Mouse (Mus musculus) neural tube, embryonic 13.5 days (tissue): Measurements from ENCODE around the gene Ttyh2. TPM values are rescaled to one million over a fixed set of nuclear protein-coding genes. Genes with fewer than 3 reads are reported as not detected.
A peak's percentile ranks its signal among the peaks of the same experiment; 100 is the strongest.

Experiments
- ATAC-seq: fragments of 200-750 bp; cut with Nextera tagmentation; 2 replicates; pipeline ENCODE4 v1.8.0; 2017; ENCODE audit warnings: low read depth, mild to moderate bottlenecking, moderate TSS enrichment, moderate library complexity
- H3K27ac ChIP-seq: fragments of 300-500 bp; sonication (generic); replicated peaks from 2 replicates; pipeline ENCODE4 v1.5.1; 2015; ENCODE audit warnings: moderate library complexity, mild to moderate bottlenecking, inconsistent platforms
- H3K27me3 ChIP-seq: fragments of 300-500 bp; sonication (generic); 2 replicates; pipeline ENCODE4 v1.6.1; 2015; ENCODE audit warnings: mild to moderate bottlenecking, inconsistent platforms
- H3K36me3 ChIP-seq: fragments of 300-500 bp; sonication (generic); 2 replicates; pipeline ENCODE4 v1.6.1; 2015; ENCODE audit warnings: mild to moderate bottlenecking, inconsistent platforms
- H3K4me1 ChIP-seq: fragments of 300-500 bp; sonication (generic); replicated peaks from 2 replicates; pipeline ENCODE4 v1.6.1; 2015; ENCODE audit warnings: inconsistent platforms
- H3K4me2 ChIP-seq: fragments of 300-500 bp; sonication (generic); 2 replicates; pipeline ENCODE4 v1.6.1; 2015; ENCODE audit warnings: inconsistent platforms, mild to moderate bottlenecking, moderate library complexity
- H3K4me3 ChIP-seq: fragments of 300-500 bp; sonication (generic); 2 replicates; pipeline ENCODE4 v1.5.1; 2015; ENCODE audit warnings: mild to moderate bottlenecking, inconsistent platforms
- H3K9ac ChIP-seq: fragments of 300-500 bp; sonication (generic); 2 replicates; pipeline ENCODE4 v1.6.1; 2015; ENCODE audit warnings: moderate library complexity, mild to moderate bottlenecking, inconsistent platforms
- H3K9me3 ChIP-seq: fragments of 300-500 bp; sonication (generic); 2 replicates; pipeline ENCODE4 v1.6.1; 2016; ENCODE audit warnings: inconsistent platforms
- WGBS: fragments of 180-500 bp; shearing (Covaris S2); methylation state at CpG from one replicate; pipeline ENCODE4 v1.1.7; 2015; 5-methylcytosine and 5-hydroxymethylcytosine counted together
- polyA plus RNA-seq: library from polyadenylated mRNA; unstranded; fragments of >200 nt; fragmentation: Nextera tagmentation; extraction: Ambion mirVana; gene quantifications from 2 replicates; pipeline ENCODE4 v1.2.1, GENCODE M21; 2015

Ttyh2 gene
- polyA plus RNA-seq, 1 experiment from 2014 or later: 38.8 TPM

DNA sequence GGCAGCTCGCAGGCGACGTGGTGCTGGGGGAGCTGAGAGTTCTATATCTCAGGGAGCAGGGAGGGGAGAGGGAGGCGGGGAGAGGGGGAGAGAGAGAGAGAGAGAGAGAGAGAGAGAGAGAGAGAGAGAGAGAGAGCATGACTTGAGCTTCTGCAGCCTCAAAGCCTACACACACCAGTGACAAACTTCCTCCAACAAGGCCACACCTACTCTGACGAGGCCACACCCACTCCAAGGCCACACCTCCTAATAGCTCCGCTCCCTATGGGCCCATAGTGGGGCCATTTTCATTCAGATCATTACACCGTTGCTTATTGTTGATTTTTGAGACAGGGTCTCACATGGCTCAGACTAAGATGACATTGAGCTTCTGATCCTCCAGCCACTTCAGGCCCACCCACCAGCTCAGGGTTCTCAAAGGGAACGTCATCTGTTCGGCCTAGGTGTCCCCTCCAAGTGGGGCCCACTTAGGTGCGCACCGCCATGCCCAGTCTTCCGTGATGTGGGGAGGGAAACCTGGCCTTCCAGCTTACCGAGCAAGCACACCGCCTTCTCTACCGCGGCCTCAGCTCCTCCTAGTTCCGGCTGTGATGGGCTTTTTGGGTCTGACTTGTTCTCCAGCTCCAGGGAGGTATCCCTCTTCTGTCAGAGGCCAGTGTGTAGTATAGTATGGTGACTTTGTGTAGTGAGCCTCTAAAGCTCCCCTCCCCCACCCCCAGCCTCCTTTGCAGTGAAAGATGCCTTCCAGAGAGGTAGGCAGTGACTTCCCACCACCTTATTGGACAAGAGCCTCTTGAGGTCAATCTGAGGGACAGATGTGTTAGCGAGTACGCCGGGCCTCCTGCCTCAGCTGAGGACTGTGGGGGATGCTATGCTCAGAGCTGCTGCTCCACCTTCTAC lies 8.7 kb downstream of the Ttyh2 start:
- H3K4me2 ChIP-seq: no peak overlapping the region
- no peaks in the 10 kb centered on the region for H3K36me3 ChIP-seq
- no peak for ATAC-seq
- H3K9me3 ChIP-seq: no peaks in the 10 kb centered on the region
- no peak overlapping the region for H3K9ac ChIP-seq
- no peak overlapping the region for H3K27ac ChIP-seq
- 73% methylated on average over 20 of the region's 20 CpGs for WGBS
- no peak overlapping the region for H3K4me3 ChIP-seq
- no peaks in the 10 kb centered on the region for H3K27me3 ChIP-seq
- H3K4me1 ChIP-seq: peaks cover 40% of the 10 kb centered on the region

GRCm38 (mm10) chr11:114684627-114685373 lies 9.6 kb downstream of the Ttyh2 start:
- ATAC-seq: no peak
- Histone ChIP-seq H3K9ac (no peak overlapping the region), H3K4me2 (no peak overlapping the region), H3K4me1 (peaks cover 32% of the 10 kb centered on the region), H3K36me3 (0 out of 2 replicates have a peak, but pooled peaks cover 1% of the 10 kb centered on the region), H3K27ac (no peak overlapping the region), H3K4me3 (no peak overlapping the region), H3K27me3 (no peaks in the 10 kb centered on the region), H3K9me3 (no peaks in the 10 kb centered on the region)
- 66% methylated on average over 14 of the region's 14 CpGs for WGBS

DNA sequence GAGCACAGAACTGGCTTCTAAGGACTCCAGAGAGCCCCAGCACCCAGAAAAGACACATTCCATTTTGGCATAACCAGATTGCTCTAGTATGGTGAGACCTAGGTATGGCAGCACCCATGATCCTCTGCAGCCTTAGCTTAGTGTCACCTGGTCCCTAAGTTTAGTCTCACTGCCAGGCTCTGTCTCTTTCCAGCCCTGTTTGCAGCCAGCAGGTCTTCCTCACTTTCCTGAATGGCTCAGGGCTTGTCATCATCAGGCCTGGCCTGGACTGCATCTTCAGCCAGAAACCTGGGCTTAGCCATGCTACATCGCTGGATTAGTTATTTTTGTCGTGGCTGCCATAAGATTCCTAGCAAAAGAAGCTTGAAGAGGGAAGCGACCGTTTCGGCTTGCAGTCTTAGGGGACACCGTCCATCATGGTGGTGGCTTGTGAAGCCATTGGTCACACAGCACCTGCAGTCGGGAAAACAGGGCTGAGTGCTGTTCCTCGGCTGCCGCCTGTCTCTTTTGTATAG lies 10.4 kb downstream of the Ttyh2 start:
- Histone ChIP-seq H3K4me3 (no peak overlapping the region), H3K9ac (no peak overlapping the region), H3K27ac (0 out of 2 replicates have a peak overlapping the region, but pooled peaks have one; percentile 18), H3K9me3 (no peaks in the 10 kb centered on the region), H3K36me3 (0 out of 2 replicates have a peak, but pooled peaks cover 6% of the 10 kb centered on the region), H3K27me3 (no peaks in the 10 kb centered on the region), H3K4me2 (no peak overlapping the region), H3K4me1 (peaks cover 24% of the 10 kb centered on the region)
- no peak for ATAC-seq
- WGBS: 72% methylated on average over 9 of the region's 9 CpGs

DNA sequence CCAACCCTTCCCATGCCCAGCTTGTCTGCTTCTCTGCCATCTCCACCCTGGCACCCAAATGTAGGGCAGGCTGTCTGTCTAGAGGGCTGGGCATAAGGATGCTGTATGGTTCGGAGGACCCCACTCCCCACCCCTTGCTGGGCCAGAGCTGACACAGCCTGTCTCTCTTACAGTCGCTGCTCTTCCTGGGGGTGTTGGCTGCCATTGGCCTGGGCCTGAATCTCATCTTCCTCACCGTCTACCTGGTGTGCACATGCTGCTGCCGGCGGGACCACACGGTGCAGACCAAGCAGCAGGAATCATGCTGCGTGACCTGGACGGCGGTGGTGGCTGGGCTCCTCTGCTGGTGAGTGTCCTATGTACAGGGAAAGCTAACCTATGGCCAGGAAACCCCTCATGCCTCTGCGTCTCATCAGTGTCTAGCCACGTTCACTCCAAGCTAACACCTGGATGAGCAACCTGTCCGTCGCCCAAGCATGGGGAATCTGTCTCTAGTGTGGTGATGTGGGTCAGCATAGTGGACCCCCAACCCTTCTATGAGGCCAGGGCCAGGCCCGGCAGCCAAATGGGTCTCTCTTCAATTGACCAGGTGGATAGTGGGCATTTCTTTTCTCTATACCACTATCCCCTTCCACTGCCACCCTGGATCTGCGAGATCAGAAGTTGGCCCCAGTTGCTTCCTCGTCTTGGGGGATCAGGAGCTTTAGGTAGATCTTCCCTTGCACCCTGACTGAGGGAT lies 11.2 kb downstream of the Ttyh2 start:
- H3K27ac ChIP-seq: no peak overlapping the region
- WGBS: 93% methylated on average over 16 of the region's 16 CpGs
- H3K27me3 ChIP-seq: no peaks in the 10 kb centered on the region
- no peak for ATAC-seq
- peaks cover 18% of the 10 kb centered on the region for H3K4me1 ChIP-seq
- H3K9me3 ChIP-seq: no peaks in the 10 kb centered on the region
- 0 out of 2 replicates have a peak overlapping the region, but pooled peaks have one; percentile 8 for H3K9ac ChIP-seq
- no peak overlapping the region for H3K4me2 ChIP-seq
- H3K4me3 ChIP-seq: no peak overlapping the region
- H3K36me3 ChIP-seq: 0 out of 2 replicates have a peak, but pooled peaks cover 6% of the 10 kb centered on the region

GRCm38 (mm10) chr11:114687574-114688188 lies 12.4 kb downstream of the Ttyh2 start:
- peak overlapping the region; percentile 49; the same call in 1 of the 2 replicates for H3K27ac ChIP-seq
- 0 out of 2 replicates have a peak, but pooled peaks have one; percentile 34 for ATAC-seq
- 0 out of 2 replicates have a peak, but pooled peaks cover 6% of the 10 kb centered on the region for H3K36me3 ChIP-seq
- 56% methylated on average over 9 of the region's 10 CpGs for WGBS
- peaks cover 28% of the 10 kb centered on the region for H3K4me1 ChIP-seq
- no peak overlapping the region for H3K4me3 ChIP-seq
- no peaks in the 10 kb centered on the region for H3K27me3 ChIP-seq
- H3K4me2 ChIP-seq: no peak overlapping the region
- H3K9me3 ChIP-seq: no peaks in the 10 kb centered on the region
- H3K9ac ChIP-seq: no peak overlapping the region

DNA sequence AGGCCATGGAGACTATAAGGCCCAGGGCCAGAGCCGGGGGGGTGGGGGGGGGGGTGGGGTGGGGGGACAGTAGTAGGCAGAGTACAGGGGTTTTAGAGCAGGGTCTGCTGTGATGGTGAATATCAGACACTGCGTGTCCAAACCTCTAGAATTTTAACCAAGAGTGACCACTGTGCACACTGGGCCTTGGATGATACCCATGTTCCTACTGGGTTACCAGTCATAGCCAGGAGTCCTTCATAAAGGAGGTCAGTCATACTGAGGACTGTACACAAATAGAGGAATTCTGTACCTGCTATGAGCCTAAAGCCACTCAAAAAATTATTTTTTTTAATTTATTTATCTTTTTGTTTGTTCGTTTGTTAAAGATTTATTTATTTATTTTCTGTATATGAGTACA lies 13.5 kb downstream of the Ttyh2 start:
- no peak overlapping the region for H3K9ac ChIP-seq
- no peak for ATAC-seq
- H3K27me3 ChIP-seq: no peaks in the 10 kb centered on the region
- H3K27ac ChIP-seq: no peak overlapping the region
- H3K4me3 ChIP-seq: no peak overlapping the region
- H3K36me3 ChIP-seq: peaks cover 6% of the 10 kb centered on the region; the same call in 1 of the 2 replicates
- peaks cover 28% of the 10 kb centered on the region for H3K4me1 ChIP-seq
- no peaks in the 10 kb centered on the region for H3K9me3 ChIP-seq
- WGBS: 92% methylated on average over 2 of the region's 3 CpGs
- H3K4me2 ChIP-seq: no peak overlapping the region

DNA sequence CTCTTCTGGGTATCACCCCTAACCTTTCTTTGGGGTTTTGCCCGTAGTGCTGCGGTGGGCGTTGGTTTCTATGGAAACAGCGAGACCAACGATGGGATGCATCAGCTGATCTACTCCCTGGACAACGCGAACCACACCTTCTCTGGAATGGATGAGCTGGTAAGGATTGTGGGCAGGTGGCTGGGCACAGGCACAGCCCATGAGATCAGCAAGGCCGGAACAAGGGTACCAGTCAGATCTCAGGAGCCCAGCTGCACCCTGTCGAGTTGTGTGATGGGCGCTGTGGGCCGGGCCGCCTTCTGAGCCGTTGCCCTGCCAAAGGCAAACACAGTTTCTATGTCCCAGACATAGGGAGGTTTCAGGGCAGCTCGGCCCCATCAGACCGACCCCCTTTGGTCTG lies 15.0 kb downstream of the Ttyh2 start:
- Histone ChIP-seq H3K27me3 (no peaks in the 10 kb centered on the region), H3K27ac (no peak overlapping the region), H3K36me3 (peaks cover 8% of the 10 kb centered on the region), H3K4me3 (no peak overlapping the region), H3K9ac (no peak overlapping the region), H3K4me1 (peaks cover 22% of the 10 kb centered on the region; the same call in 1 of the 2 replicates), H3K9me3 (no peaks in the 10 kb centered on the region), H3K4me2 (no peak overlapping the region)
- ATAC-seq: no peak
- WGBS: 89% methylated on average over 15 of the region's 15 CpGs

DNA sequence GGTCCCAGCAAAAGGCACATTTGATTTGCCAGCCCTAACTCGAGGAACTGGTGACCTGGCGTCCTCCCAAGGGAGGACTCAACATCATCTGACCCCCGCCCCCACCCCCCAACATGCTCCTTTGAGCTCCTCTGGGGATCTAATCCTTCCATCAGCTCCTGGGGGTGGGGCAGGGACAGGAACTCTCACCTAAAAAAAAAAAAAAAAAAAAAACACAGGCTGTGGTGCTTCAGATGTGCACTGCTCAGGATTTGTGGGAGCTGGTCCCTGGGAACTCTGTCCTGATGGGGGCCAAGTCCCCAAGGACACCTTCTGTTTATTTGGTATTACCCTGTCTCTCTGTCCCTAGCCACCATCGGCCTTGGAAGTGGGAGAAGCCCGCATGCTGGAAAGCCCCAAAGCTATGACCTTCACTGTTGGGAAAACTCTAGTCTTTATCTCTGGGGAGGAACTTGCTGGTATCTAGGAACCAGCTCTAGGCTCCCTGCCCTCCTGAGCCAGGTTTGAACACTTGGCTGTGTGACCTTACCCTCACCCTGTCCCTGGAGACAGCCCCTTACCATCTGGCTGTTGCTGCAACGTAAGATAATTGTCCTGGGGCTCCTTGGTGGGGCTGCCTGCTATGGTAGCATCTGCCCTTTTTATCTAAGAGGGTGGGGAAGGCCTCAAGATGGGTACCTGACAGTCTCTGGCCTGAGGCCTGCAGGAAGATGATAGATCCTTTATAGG lies 16.4 kb downstream of the Ttyh2 start:
- no peak for ATAC-seq
- H3K36me3 ChIP-seq: peaks cover 19% of the 10 kb centered on the region
- WGBS: 62% methylated on average over 6 of the region's 6 CpGs
- H3K27me3 ChIP-seq: no peaks in the 10 kb centered on the region
- peaks cover 16% of the 10 kb centered on the region; the same call in 1 of the 2 replicates for H3K4me1 ChIP-seq
- no peak overlapping the region for H3K9ac ChIP-seq
- no peak overlapping the region for H3K4me3 ChIP-seq
- no peaks in the 10 kb centered on the region for H3K9me3 ChIP-seq
- no peak overlapping the region for H3K27ac ChIP-seq
- H3K4me2 ChIP-seq: no peak overlapping the region

- Histone ChIP-seq H3K9me3 (no peaks in the 10 kb centered on the region), H3K9ac (no peak overlapping the region), H3K4me2 (no peak overlapping the region), H3K36me3 (peaks cover 26% of the 10 kb centered on the region), H3K27ac (no peak overlapping the region), H3K4me3 (no peak overlapping the region), H3K4me1 (peaks cover 15% of the 10 kb centered on the region; the same call in 1 of the 2 replicates), H3K27me3 (no peaks in the 10 kb centered on the region)
- ATAC-seq: no peak
- WGBS: 40% methylated on average over 7 of the region's 7 CpGs
These were observed 17.4 kb downstream of the Ttyh2 start for GRCm38 (mm10) chr11:114692601-114693000.

- no peak for ATAC-seq
- H3K9ac ChIP-seq: no peak overlapping the region
- no peak overlapping the region for H3K4me2 ChIP-seq
- 89% methylated on average over 6 of the region's 6 CpGs for WGBS
- 0 out of 2 replicates have a peak, but pooled peaks cover 10% of the 10 kb centered on the region for H3K4me1 ChIP-seq
- H3K36me3 ChIP-seq: peaks cover 31% of the 10 kb centered on the region
- no peak overlapping the region for H3K27ac ChIP-seq
- no peaks in the 10 kb centered on the region for H3K9me3 ChIP-seq
- H3K4me3 ChIP-seq: no peak overlapping the region
- H3K27me3 ChIP-seq: no peaks in the 10 kb centered on the region
These were observed 18.2 kb downstream of the Ttyh2 start for GRCm38 (mm10) chr11:114693456-114693855.
